ENCODE assay signal across 9 mouse cellular contexts in genomic region chr5:137305822-137306221, GRCm38 (mm10). TPM values are rescaled to one million over a fixed set of nuclear protein-coding genes. Genes with fewer than 3 reads are reported as not detected.
A peak's percentile ranks its signal among the peaks of the same experiment; 100 is the strongest.
DNase-seq lines count a peak whose midpoint lies in the region; ATAC-seq and TF ChIP-seq lines count a peak whose summit lies in the region.
"Had no signal": no experiment of that assay in that cellular context is flagged by ENCODE, and none has a peak within 500 bp of the region (broad histone marks: within the 10 kb centered on the region; RNA-seq: fewer than 3 reads in every experiment).

No protein-coding gene starts in this region.

- peaks cover 53% of the 10 kb centered on the region for H3K79me2 ChIP-seq in macrophage (ENCODE audit: inconsistent target)

- DNase-seq in heart, postnatal 25 days (ENCODE audit: low spot score), result no peak
- no peak for DNase-seq in embryo, embryonic 10.5 days (ENCODE audit: low spot score)
- no peak for DNase-seq in right cerebral cortex, postnatal 4 days
- DNase-seq in frontal cortex, postnatal 14 days (ENCODE audit: low spot score in 2 of 2), result no peak

- peak overlapping the region; percentile 90 for H3K4me3 ChIP-seq in heart, embryonic 11.5 days (ENCODE audit: low read depth, low read length)
- H3K4me3 ChIP-seq in E14TG2a.4 (replicated peaks; ENCODE audit: low read length), result peak overlapping the region; percentile 97
- H3K4me3 ChIP-seq in forebrain, embryonic 16.5 days (replicated peaks; ENCODE audit: low read length), result peak overlapping the region; percentile 86
- H3K4me3 ChIP-seq in macrophage (ENCODE audit: inconsistent target), result peak overlapping the region; percentile 85

- peak overlapping the region; percentile 76 for H3K4me2 ChIP-seq in heart, embryonic 11.5 days
- H3K4me2 ChIP-seq in forebrain, embryonic 16.5 days (ENCODE audit: low read length), result peak overlapping the region; percentile 91

- H3K9ac ChIP-seq in heart, embryonic 11.5 days (ENCODE audit: low read depth, low read length), result no peak overlapping the region
- no peak overlapping the region for H3K9ac ChIP-seq in forebrain, embryonic 16.5 days (replicated peaks; ENCODE audit: low read depth, low read length)

- intact Hi-C loops in heart, postnatal 25 days (cut with DNase I), result no loop called here

- no peak for TF ChIP-seq CTCF in E14TG2a.4 (conservative IDR thresholded peaks at IDR 0.05; ENCODE audit: low read length)

- no peaks in the 10 kb centered on the region for H3K27me3 ChIP-seq in heart, embryonic 11.5 days (ENCODE audit: control insufficient read depth, insufficient read depth, low read length)
- no peaks in the 10 kb centered on the region for H3K27me3 ChIP-seq in E14TG2a.4 (ENCODE audit: insufficient read depth, low read length)
- H3K27me3 ChIP-seq in forebrain, embryonic 16.5 days (replicated peaks; ENCODE audit: control insufficient read depth, insufficient read depth, low read length), result no peaks in the 10 kb centered on the region
- H3K27me3 ChIP-seq: Patski had no signal

- WGBS in heart, embryonic 11.5 days (ENCODE audit: insufficient replicate concordance), result 77% methylated on average over 3 of the region's 3 CpGs
- WGBS in forebrain, embryonic 16.5 days, result 74% methylated on average over 3 of the region's 3 CpGs
- 10% methylated on average over 3 of the region's 3 CpGs for WGBS in macrophage (ENCODE audit: missing documents)

- H3K27ac ChIP-seq in heart, embryonic 11.5 days (ENCODE audit: low read depth, low read length), result no peak overlapping the region
- no peak overlapping the region for H3K27ac ChIP-seq in forebrain, embryonic 16.5 days (ENCODE audit: low read length)
- peak overlapping the region; percentile 75 for H3K27ac ChIP-seq in macrophage

- H3K4me1 ChIP-seq in heart, embryonic 11.5 days (ENCODE audit: control insufficient read depth, insufficient read depth, low read length), result peaks cover 31% of the 10 kb centered on the region
- peaks cover 61% of the 10 kb centered on the region for H3K4me1 ChIP-seq in E14TG2a.4 (replicated peaks; ENCODE audit: low read depth, low read length)
- H3K4me1 ChIP-seq in forebrain, embryonic 16.5 days (replicated peaks; ENCODE audit: control insufficient read depth, insufficient read depth, low read length), result peaks cover 25% of the 10 kb centered on the region

- ATAC-seq in heart, embryonic 11.5 days (replicated peaks; ENCODE audit: insufficient number of reproducible peaks, low FRiP score, low TSS enrichment), result no peak
- no peak for ATAC-seq in forebrain, embryonic 16.5 days
- ATAC-seq: Patski had no signal

- peaks cover 46% of the 10 kb centered on the region for H3K36me3 ChIP-seq in heart, embryonic 11.5 days (ENCODE audit: control insufficient read depth, insufficient read depth, low read length)
- peaks cover 79% of the 10 kb centered on the region for H3K36me3 ChIP-seq in E14TG2a.4 (ENCODE audit: insufficient read depth, low read length)
- H3K36me3 ChIP-seq in forebrain, embryonic 16.5 days (ENCODE audit: control insufficient read depth, insufficient read depth), result peaks cover 20% of the 10 kb centered on the region
- H3K36me3 ChIP-seq in macrophage (ENCODE audit: inconsistent target), result peaks cover 30% of the 10 kb centered on the region

- no peaks in the 10 kb centered on the region for H3K9me3 ChIP-seq in heart, embryonic 11.5 days (replicated peaks; ENCODE audit: control insufficient read depth, low read length)
- H3K9me3 ChIP-seq in E14TG2a.4 (ENCODE audit: low read length), result no peaks in the 10 kb centered on the region
- no peaks in the 10 kb centered on the region for H3K9me3 ChIP-seq in forebrain, embryonic 16.5 days (ENCODE audit: control insufficient read depth, low read length)

RNA-seq across cellular contexts. Expression of gene Srrt, which starts 1.7 kb away (rescaled TPM):
- 92.0 and 96.9 TPM in 2 replicates for polyA plus RNA-seq in heart, embryonic 11.5 days (2014; fragmentation: Nextera tagmentation; extraction: Ambion mirVana)
- total RNA-seq in heart, postnatal 25 days (2021), result 10 to 100 TPM; 67.1 to 67.7 TPM
- 119 and 125 TPM in 2 replicates for polyA plus RNA-seq in forebrain, embryonic 16.5 days (2015; fragmentation: Nextera tagmentation; extraction: Ambion mirVana)
- 100 to 1,000 TPM; 261 to 678 (median 517) TPM for total RNA-seq in macrophage (2018; cell fraction: chromatin; rRNA removed)
- 10 to 100 TPM; 30.5 to 72.8 (median 48.5) TPM for total RNA-seq in macrophage (2018; cell fraction: cytosol; rRNA removed)
- total RNA-seq in macrophage (2018; cell fraction: nucleus; rRNA removed), result 100 to 1,000 TPM; 128 to 373 (median 223) TPM
- polyA plus RNA-seq in macrophage (2018), result 79.3 to 119 TPM (median 83.4 TPM) in 3 replicates

RNA-seq across cellular contexts. Expression of gene Trip6, which starts 8.4 kb away (rescaled TPM):
- polyA plus RNA-seq in heart, embryonic 11.5 days (2014; fragmentation: Nextera tagmentation; extraction: Ambion mirVana), result 36.7 and 41.1 TPM in 2 replicates
- total RNA-seq in heart, postnatal 25 days (2021), result 10 to 100 TPM; 10.8 to 13.3 TPM
- 17.0 and 17.9 TPM in 2 replicates for polyA plus RNA-seq in forebrain, embryonic 16.5 days (2015; fragmentation: Nextera tagmentation; extraction: Ambion mirVana)
- total RNA-seq in macrophage (2018; cell fraction: chromatin; rRNA removed), result 10 to 100 TPM in 15 of 26 experiments, 1 to 10 TPM in 11; 1.6 to 24.0 (median 10.6) TPM
- total RNA-seq in macrophage (2018; cell fraction: cytosol; rRNA removed), result 1 to 10 TPM in 5 of 26 experiments, under 1 TPM in 21; 0.23 to 1.5 (median 0.69) TPM
- 10 to 100 TPM in 6 of 26 experiments, 1 to 10 TPM in 20; 1.4 to 13.1 (median 6.2) TPM for total RNA-seq in macrophage (2018; cell fraction: nucleus; rRNA removed)
- 1.0 to 2.2 TPM (median 1.2 TPM) in 3 replicates for polyA plus RNA-seq in macrophage (2018)

RNA-seq across cellular contexts. Expression of gene Ufsp1, which starts 11.4 kb away (rescaled TPM):
- polyA plus RNA-seq in heart, embryonic 11.5 days (2014; fragmentation: Nextera tagmentation; extraction: Ambion mirVana), result 9.1 and 10.3 TPM in 2 replicates
- 1 to 10 TPM; 8.3 to 8.7 TPM for total RNA-seq in heart, postnatal 25 days (2021)
- 6.1 and 8.9 TPM in 2 replicates for polyA plus RNA-seq in forebrain, embryonic 16.5 days (2015; fragmentation: Nextera tagmentation; extraction: Ambion mirVana)
- 1 to 10 TPM in 8 of 26 experiments, under 1 TPM in 7, not detected in 11; 0.49 to 2.3 (median 1.0) TPM for total RNA-seq in macrophage (2018; cell fraction: chromatin; rRNA removed)
- total RNA-seq in macrophage (2018; cell fraction: cytosol; rRNA removed), result 1 to 10 TPM in 23 of 26 experiments, under 1 TPM in 3; 0.86 to 3.2 (median 1.8) TPM
- total RNA-seq in macrophage (2018; cell fraction: nucleus; rRNA removed), result 1 to 10 TPM in 16 of 26 experiments, under 1 TPM in 6, not detected in 4; 0.71 to 6.3 (median 1.3) TPM
- 1.2 to 3.2 TPM (median 1.6 TPM) in 3 replicates for polyA plus RNA-seq in macrophage (2018)

RNA-seq across cellular contexts. Expression of gene Ache, which starts 18.5 kb away (rescaled TPM):
- polyA plus RNA-seq in heart, embryonic 11.5 days (2014; fragmentation: Nextera tagmentation; extraction: Ambion mirVana), result 20.3 and 22.2 TPM in 2 replicates
- total RNA-seq in heart, postnatal 25 days (2021), result 1 to 10 TPM; 1.4 to 2.2 TPM
- 10.2 and 17.2 TPM in 2 replicates for polyA plus RNA-seq in forebrain, embryonic 16.5 days (2015; fragmentation: Nextera tagmentation; extraction: Ambion mirVana)
- 1 to 10 TPM in 2 of 26 experiments, under 1 TPM in 11, not detected in 13; 0.18 to 1.8 (median 0.53) TPM for total RNA-seq in macrophage (2018; cell fraction: chromatin; rRNA removed)
- under 1 TPM in 7 of 26 experiments, not detected in 19; 0.03 to 0.09 (median 0.07) TPM for total RNA-seq in macrophage (2018; cell fraction: cytosol; rRNA removed)
- total RNA-seq in macrophage (2018; cell fraction: nucleus; rRNA removed), result 1 to 10 TPM in 3 of 26 experiments, under 1 TPM in 9, not detected in 14; 0.15 to 2.4 (median 0.49) TPM
- 0.11 to 0.14 TPM in 2 of 3 replicates, not detected in the other for polyA plus RNA-seq in macrophage (2018)

RNA-seq across cellular contexts. Expression of gene Slc12a9, which starts 27.6 kb away (rescaled TPM):
- polyA plus RNA-seq in heart, embryonic 11.5 days (2014; fragmentation: Nextera tagmentation; extraction: Ambion mirVana), result 5.1 and 5.6 TPM in 2 replicates
- 1 to 10 TPM; 2.7 to 3.0 TPM for total RNA-seq in heart, postnatal 25 days (2021)
- 17.7 and 26.0 TPM in 2 replicates for polyA plus RNA-seq in forebrain, embryonic 16.5 days (2015; fragmentation: Nextera tagmentation; extraction: Ambion mirVana)
- total RNA-seq in macrophage (2018; cell fraction: chromatin; rRNA removed), result 100 to 1,000 TPM in 6 of 26 experiments, 10 to 100 TPM in 20; 11.3 to 167 (median 61.2) TPM
- total RNA-seq in macrophage (2018; cell fraction: cytosol; rRNA removed), result 10 to 100 TPM in 25 of 26 experiments, 1 to 10 TPM in 1; 9.3 to 53.3 (median 22.2) TPM
- 100 to 1,000 TPM in 2 of 26 experiments, 10 to 100 TPM in 24; 16.9 to 121 (median 64.3) TPM for total RNA-seq in macrophage (2018; cell fraction: nucleus; rRNA removed)
- 6.9 to 28.0 TPM (median 11.2 TPM) in 3 replicates for polyA plus RNA-seq in macrophage (2018)
